Comparison of ENCODE assay signal across 14 mouse cellular contexts in the genomic region with DNA sequence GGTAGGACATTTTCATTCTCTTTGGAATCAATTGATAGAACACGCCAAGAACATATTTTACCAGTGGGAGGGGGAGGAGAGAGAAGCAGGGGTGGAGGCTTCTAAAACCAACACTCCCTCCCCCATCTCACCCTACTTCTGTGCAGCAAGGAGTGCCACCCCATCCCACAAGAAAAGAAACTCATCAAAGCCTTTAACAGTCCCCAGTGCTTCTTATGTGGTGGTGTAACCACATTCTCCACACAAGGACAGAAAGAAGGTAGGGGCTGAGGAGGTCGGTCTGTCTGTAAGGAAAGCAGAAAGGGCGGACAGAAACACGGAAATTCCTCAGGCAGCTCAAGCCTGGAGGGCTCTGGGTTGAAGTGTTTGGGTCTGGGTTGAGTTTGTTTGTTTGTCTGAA. TPM values are rescaled to one million over a fixed set of nuclear protein-coding genes. Genes with fewer than 3 reads are reported as not detected.
DNase-seq lines count a peak whose midpoint lies in the region; ATAC-seq lines count a peak whose summit lies in the region.
"Had no signal": no experiment of that assay in that cellular context is flagged by ENCODE, and none has a peak within 500 bp of the region (broad histone marks: within the 10 kb centered on the region; RNA-seq: fewer than 3 reads in every experiment).

No protein-coding gene starts in this region.

- WGBS in heart, embryonic 13.5 days: 29% methylated on average over 4 of the region's 4 CpGs
- 79% methylated on average over 4 of the region's 4 CpGs for WGBS in forebrain, embryonic 15.5 days

- H3K9me3 ChIP-seq in heart, embryonic 13.5 days: no peaks in the 10 kb centered on the region; the same call in 1 of the 2 replicates
- no peaks in the 10 kb centered on the region for H3K9me3 ChIP-seq in forebrain, embryonic 15.5 days
- H3K9me3 ChIP-seq: G1E had no signal

- H3K36me3 ChIP-seq in heart, embryonic 13.5 days: peaks cover 31% of the 10 kb centered on the region
- no peaks in the 10 kb centered on the region for H3K36me3 ChIP-seq in forebrain, embryonic 15.5 days

- H3K4me1 ChIP-seq in heart, embryonic 13.5 days: peaks cover 94% of the 10 kb centered on the region
- 0 out of 2 replicates have a peak, but pooled peaks cover 4% of the 10 kb centered on the region for H3K4me1 ChIP-seq in forebrain, embryonic 15.5 days

- peak overlapping the region; percentile 15; the same call in 1 of the 2 replicates for H3K4me3 ChIP-seq in heart, embryonic 13.5 days
- no peak overlapping the region for H3K4me3 ChIP-seq in forebrain, embryonic 15.5 days

- H3K4me2 ChIP-seq in heart, embryonic 13.5 days: peak overlapping the region; percentile 55
- no peak overlapping the region for H3K4me2 ChIP-seq in forebrain, embryonic 15.5 days (replicated peaks)

- peak overlapping the region; percentile 70 for H3K9ac ChIP-seq in heart, embryonic 13.5 days
- no peak overlapping the region for H3K9ac ChIP-seq in forebrain, embryonic 15.5 days (replicated peaks)

- H3K27me3 ChIP-seq in heart, embryonic 13.5 days (replicated peaks): no peaks in the 10 kb centered on the region
- H3K27me3 ChIP-seq in forebrain, embryonic 15.5 days: no peaks in the 10 kb centered on the region

- ATAC-seq in heart, embryonic 13.5 days (ENCODE audit: extremely low read depth, insufficient number of reproducible peaks, low FRiP score, low TSS enrichment): no peak
- ATAC-seq in megakaryocyte, adult 5-6 weeks (ENCODE audit: poor library complexity, severe bottlenecking): peak; percentile 49
- ATAC-seq in forebrain, embryonic 15.5 days (replicated peaks): no peak
- ATAC-seq: midbrain, embryonic 16.5 days had no signal

- peak overlapping the region; percentile 87 for H3K27ac ChIP-seq in heart, embryonic 13.5 days (replicated peaks)
- no peak overlapping the region for H3K27ac ChIP-seq in forebrain, embryonic 15.5 days (replicated peaks)

- DNase-seq in heart, postnatal 36 days: no peak
- peak; percentile 32 for DNase-seq in right cerebral cortex, adult 18-20 months
- DNase-seq in right cerebral cortex, postnatal 4 days: no peak
- no peak for DNase-seq in cerebellum, postnatal 36 days
- no peak for DNase-seq in layer of hippocampus, adult 9-11 months
- DNase-seq: adrenal gland, postnatal 14 days; cerebellum, adult 9-10 months; gastrocnemius, postnatal 14 days; kidney, postnatal 14 days had no signal

- intact Hi-C loops in heart, postnatal 36 days (cut with DNase I): no loop called here

RNA-seq across cellular contexts. Expression of gene Lamc1, which starts 12.5 kb away (rescaled TPM):
- 75.3 and 78.2 TPM in 2 replicates for polyA plus RNA-seq in heart, embryonic 13.5 days (2015; fragmentation: Nextera tagmentation; extraction: Ambion mirVana)
- total RNA-seq in heart, postnatal 36 days (2021): 100 to 1,000 TPM; 139 to 176 TPM
- total RNA-seq in megakaryocyte, adult 5-6 weeks (2015): 1.1 and 2.3 TPM in 2 replicates
- 0.73 and 0.92 TPM in 2 replicates for total RNA-seq in megakaryocyte, adult 5-6 weeks (2017)
- 14.5 and 14.7 TPM in 2 replicates for polyA plus RNA-seq in forebrain, embryonic 15.5 days (2015; fragmentation: Nextera tagmentation; extraction: Ambion mirVana)

Comparison
In these comparisons a context has a peak if more than half of its experiments do, and no peak if none do; other contexts are left out.
1. RNA of gene Lamc1, which starts 12.5 kb away (total RNA-seq): 139 to 176 TPM in heart, postnatal 36 days; 0.73 to 2.3 TPM in megakaryocyte, adult 5-6 weeks; every median in the first group is over 10 times any median in the second.